Mouse (Mus musculus) CD4-positive, CD25-positive, alpha-beta regulatory T cell, adult 4 months (primary cell): ENCODE data around the gene S1pr4. TPM values are rescaled to one million over a fixed set of nuclear protein-coding genes. Genes with fewer than 3 reads are reported as not detected.

Experiments
- ATAC-seq: one replicate; pipeline ENCODE4 v1.8.0; 2017
- polyA plus RNA-seq, 2 experiments: library from polyadenylated mRNA; unstranded; fragments of 100-300 nt; shearing (Covaris generic); gene quantifications; one replicate each; pipeline ENCODE4 v1.2.1; 2017

The S1pr4 gene
- polyA plus RNA-seq, result 10 to 100 TPM; 53.2 to 76.8 TPM

- no peak for ATAC-seq
Measured at GRCm38 (mm10) chr10:81500032-81500431, at the start of gene S1pr4. TSS of gene S1pr4 (minus strand) at chr10:81500132.

- no peak for ATAC-seq
Measured at GRCm38 (mm10) chr10:81548944-81549343, 49.0 kb upstream of the S1pr4 start.

DNA sequence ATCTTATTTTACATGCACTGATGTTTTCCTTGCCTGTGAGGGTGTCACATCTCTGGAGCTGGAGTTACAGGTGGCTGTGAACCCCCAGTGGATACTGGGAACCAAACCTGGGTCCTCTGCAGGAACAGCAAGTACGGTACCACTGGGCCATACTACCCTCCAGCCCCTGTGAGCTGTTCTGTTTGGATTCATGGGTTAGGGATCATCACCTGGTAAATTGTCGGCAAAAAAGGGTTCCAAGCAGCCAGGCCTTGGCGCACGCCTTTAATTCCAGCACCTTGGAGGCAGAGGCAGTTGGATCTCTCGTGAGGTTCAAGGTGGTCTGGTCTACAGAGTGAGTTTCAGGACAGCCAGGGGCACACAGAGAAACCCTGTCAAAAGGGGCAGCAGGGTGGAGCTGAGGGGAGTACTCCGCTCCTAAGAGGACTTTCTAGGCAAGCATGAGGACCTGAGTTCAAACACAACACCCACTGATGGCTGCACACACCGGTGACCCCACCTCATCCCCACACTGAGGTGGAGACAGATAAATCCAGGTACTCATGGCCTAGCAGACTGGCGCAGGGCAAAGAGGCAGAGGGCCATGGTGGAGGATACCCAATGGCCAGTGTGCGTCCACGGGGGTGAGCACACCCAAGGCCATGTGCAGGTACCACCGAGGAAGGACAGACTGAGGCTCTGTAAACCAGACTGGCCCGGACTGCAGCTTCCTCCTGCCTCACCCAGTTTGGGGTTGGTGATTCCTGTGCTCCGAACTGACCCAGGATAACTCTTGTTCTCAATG lies 47.0 kb upstream of the S1pr4 start:
- no peak for ATAC-seq

DNA sequence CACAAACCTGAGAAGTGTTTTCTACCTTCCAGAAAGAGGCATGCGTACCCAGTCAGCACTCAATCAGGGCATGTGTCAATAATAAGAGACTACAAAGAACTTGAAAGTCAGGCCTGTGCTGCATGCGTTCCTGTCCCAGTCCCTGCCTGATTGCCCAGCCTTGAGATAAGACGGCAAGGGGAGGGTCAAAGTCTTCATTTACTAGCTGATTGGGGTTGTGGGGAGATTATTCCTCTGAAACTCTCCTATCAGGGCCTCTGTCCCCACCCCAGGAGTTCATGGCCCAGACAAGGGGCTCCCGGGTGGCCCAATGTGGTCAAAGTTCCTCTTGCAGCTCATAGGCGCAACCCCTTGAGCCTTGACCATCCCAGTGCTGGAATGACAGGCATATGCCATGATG lies 46.4 kb upstream of the S1pr4 start:
- no peak for ATAC-seq

- ATAC-seq, result peak; percentile 95
Measured at GRCm38 (mm10) chr10:81545161-81545747, 45.3 kb upstream of the S1pr4 start, which contains the start of gene Gna11. TSS of gene Gna11 (minus strand) at chr10:81545190.

DNA sequence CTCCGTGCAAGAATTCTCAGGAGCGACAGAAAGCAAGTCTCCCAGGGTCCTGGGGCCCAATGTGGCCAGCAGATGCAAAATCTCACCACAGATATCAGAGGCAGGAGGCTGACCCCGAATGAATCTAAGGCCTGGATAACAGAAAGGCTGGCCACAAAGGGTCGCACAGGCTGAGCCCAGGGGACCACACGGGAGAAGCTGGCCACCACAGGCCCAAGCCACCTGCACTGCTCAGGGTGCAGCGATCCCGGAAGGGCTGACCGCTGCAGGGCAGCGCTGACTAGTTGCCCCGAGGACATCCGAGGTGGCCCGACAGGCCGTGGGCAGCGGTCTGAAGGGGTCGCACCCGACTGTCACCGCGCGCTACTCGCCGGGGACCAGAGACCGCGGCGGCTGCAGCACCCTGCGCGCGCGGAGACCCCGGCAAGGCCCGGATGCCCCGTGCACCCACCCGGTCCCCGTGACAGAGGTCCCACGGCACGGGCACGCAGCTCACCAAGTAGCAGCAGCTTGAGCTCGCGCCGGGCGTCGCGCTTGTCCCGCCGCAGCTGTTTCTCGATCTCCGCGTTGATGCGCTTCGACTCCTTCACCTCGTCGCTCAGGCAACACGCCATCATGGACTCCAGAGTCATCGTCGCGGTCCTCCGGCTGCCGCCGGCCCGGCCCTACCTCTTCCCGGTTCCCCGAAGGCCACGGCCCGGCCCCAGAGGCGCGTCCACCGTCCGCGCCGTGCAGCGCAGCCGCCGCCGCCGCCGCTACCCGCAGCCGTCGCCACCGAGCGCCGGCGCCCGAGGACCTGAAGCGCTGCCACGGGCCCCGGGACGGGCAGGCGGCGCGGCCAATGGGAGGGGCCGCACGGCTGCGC lies 44.6 kb upstream of the S1pr4 start:
- peak; percentile 19 for ATAC-seq

DNA sequence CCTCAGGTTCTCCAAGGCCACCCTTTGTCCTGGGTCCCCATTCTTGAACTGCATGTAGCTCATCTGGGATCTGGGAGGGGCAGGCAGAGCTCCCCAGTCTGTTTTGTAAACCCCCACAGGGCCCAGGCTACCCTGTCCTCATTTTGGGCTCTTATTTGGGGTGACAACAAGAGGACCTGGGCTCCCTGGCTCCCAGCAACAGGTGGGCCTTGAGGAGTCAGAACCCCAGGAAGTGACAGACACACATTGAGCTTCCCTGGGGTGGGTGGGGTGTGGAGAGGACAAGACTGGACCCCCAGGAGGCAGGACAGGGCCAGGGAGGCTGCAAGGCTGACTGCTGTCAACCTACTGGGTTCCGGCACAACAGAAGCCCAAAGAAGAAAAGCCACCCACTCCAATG lies 43.7 kb upstream of the S1pr4 start:
- ATAC-seq, result no peak

DNA sequence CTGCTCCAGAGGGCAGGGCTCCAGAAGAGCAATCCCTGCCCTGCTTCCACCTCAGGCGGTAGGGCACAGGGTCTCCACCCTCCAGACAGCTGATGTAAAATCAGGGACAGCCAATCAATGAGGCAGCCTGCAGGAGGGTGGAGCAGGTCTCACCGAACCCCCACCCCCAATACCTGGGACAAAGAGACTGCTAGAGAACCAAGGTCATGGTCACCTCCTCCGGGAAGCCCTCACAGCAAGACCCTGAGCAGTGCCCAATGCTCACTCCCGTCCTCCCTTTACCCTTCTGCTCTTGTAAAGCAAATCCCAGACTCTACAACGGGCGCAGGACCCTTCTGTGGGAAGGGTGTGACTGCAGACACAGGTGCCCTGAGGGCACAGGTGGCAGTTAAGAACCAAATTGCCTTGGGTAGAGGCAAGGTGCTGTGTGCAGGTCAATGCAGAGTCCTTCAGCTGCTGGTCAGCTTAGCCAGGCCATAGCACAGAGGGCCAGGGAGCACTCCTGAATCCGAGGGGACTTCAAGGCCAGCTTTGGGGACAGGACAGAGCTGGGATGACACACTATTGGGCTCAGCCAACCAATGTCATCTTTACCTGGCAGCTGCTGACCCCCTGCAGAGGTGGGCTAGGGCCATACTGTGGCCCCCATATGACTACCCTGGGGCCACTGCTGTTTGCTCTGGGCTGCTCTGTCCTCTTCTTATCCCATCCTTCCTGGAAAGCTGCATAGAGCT lies 43.0 kb upstream of the S1pr4 start:
- ATAC-seq, result no peak

- ATAC-seq, result no peak
Measured at GRCm38 (mm10) chr10:81541803-81542202, 41.9 kb upstream of the S1pr4 start.

DNA sequence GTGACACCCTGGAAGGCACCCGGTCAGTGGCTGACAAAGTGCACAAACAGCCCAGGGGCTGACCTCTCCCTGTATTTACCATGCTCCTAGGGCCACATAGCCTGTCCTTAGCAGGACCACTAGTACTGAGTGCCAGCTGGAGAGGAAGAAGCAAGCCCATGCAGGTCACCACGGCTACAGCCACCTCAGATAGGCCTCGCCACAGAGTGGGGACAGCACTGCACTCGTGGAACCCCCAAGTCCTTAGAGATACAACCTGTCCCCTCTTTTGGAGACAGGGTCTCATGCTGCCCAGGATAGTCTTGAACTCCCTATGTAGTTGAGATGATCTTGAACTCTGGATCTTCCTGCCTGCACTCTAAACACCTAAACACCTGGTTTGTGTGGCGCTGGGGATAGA lies 41.4 kb upstream of the S1pr4 start:
- no peak for ATAC-seq

DNA sequence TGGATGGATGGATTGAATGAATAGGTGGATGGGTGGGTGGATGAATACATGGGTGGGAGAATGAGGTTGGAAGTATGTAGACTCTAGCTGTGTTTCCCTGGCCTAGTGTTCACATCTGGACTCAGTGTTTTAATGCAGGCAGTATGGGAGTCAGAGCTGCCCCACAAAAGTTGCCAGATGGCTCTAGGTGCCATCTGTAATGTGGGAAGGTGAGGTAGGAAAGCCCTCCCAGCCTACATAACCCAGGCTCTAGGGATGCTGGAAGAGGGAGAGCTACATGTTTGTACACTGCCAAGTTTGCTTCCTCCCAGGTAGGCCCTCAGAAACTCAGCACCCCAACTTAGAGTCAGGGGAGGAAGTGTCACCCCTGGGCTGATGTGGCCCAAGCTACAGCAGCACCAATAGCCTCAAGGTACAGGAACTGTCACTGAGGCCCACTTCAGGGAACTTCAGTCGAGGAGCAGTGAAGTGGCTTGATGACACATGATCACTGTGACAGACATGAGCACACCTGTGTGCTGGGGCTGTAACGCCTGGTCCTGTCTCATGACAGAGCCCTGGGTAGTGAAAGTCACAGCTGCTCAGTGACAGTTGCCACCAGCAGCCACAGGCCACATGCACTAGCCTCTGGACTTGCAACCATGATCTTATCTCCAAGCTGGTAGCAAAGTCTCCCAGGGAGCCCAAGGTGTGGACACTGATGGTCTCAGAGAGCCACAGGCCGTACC lies 38.6 kb upstream of the S1pr4 start:
- no peak for ATAC-seq

DNA sequence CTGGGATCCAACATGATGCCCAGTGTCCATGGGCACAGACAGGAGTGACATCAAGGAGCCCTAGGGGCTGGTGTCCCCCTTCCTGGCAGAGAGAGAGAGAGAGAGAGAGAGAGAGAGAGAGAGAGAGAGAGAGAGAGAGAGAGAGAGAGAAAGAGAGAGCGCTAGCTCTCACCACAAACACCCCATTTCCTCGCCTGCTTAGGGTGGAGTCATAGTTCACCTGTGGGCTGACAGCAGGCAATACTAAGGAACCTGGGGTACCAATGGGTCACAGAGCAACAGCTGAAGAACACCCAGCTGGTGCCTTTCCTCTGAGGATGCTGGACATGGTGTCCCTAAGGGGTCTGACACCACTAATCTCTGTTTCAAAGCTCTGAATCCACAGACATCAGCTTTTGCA lies 37.5 kb upstream of the S1pr4 start:
- peak; percentile 51 for ATAC-seq

- peak; percentile 39 for ATAC-seq
Measured at GRCm38 (mm10) chr10:81536734-81537133, 36.8 kb upstream of the S1pr4 start.

DNA sequence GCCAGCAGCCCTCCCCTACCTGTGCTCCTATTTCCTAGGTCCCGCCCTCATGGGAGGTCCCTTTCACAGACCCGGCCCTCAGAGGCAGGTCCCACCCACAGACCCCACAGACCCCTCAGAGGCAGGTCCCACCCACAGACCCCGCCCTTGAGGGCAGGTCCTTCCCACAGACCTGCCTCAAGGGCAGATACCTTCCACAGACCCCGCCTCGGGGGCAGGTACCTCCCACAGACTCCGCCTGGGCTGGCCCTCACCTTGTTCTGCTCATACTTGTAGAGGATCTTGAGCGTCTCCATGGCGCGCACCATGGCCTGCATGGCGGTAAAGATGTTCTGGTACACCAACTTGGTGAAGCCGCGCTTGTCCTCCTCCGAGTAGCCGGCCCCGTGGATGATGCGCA lies 34.9 kb upstream of the S1pr4 start:
- ATAC-seq, result no peak

GRCm38 (mm10) chr10:81526779-81527178 lies 26.8 kb upstream of the S1pr4 start:
- ATAC-seq, result peak; percentile 71

DNA sequence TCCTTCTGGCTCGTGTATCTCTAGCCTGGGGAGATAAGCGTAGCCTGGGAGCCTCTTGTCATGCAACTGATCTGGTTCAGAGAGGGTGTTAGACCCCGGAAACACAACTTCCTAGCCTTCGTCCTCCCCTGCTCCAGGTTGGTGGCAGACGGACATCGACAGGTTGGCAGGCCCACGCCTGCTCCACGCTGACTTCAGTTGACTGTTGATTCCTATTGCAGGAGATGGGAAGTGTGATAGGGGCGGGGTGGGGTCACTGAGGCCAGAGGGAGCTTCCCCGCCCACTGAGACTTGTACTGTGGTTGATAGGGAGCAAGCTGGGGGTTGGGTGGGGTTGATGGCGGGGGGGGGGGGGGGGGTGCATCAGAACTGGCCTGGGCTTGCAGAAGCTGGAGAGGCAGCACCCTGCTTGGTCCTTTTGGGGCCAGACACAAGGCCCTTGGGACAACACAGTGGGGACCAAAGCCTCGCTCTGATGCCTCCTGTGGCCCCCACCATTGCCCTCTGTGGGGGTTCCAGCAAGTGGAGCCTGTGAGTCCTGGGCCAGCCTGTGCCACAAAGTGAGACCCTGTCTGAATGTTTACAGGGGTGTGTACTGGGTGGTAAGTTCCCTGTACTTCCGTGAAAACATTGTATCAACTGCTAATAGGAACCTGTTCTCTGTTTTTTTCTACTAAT lies 25.2 kb upstream of the S1pr4 start:
- ATAC-seq, result no peak

DNA sequence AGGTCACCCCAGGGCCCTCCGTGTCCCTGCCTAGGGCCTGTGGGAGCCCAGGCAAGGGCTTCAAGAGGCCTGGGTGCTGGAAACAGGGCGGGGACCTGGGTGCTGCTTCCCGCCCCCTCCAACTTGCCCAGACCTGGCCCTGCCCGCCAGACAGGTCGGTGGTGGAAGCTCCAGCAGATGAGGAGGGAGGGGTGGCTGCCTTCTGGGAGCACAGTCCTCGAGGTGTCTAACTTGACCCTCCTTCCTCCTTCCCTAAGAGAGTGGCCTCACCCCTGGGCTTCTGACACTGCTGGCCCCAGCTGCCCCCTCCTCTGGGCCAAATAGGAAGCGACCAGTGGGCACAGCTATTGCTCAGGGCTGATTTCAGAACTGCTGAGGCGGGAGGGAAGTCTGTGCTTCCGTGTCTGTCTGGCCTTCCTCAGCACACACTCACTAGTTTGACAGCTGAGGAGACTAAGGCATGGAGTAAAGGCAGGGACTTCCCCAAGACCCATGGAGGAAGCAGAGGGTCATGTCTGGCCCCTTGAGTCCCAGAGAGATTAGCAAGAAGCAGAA lies 24.2 kb upstream of the S1pr4 start, which contains the start of gene Gna15:
Gene Gna15 (minus strand): TSS at position 175 of the 555 bp plus-strand sequence.
- peak; percentile 52 for ATAC-seq

- ATAC-seq, result peak; percentile 23
Measured at GRCm38 (mm10) chr10:81523570-81523969, 23.6 kb upstream of the S1pr4 start.

DNA sequence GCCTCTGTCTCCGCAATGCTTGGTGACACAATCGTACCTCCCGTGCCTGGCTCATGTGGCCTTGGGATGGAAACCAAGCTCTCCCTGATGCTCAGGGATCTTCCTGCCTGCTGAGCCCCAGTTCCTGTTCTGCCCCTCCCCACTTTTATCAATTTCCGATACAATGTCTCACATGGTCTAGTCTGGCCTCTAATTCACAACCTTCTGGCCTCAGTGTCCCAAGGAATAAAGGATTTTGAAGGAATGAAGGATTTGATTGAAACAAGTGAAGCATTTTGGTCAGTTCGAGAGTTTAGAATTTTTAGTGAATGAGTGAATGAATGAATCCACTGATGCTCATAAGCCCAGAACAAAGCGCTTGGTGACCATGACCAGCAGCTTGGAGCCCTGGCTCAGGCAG lies 23.2 kb upstream of the S1pr4 start:
- ATAC-seq, result no peak

DNA sequence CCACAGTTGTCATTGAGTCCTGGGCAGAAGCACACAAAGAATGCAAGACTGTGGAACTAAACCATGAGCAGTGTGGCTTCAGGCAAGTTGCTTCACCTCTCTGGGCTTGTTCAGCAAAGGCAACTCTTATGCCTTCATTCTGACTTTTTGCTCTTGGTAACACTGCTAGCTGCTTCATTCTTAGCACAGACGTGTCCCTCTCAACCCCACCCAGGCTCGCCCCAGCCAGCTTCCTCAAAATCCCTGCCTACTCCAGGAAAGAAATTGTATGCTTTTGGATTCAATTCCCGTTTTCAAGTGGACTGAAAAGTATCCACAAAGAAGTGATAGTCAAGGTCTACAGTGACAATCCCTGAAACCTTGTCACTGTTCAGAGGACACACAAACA lies 20.0 kb upstream of the S1pr4 start:
- no peak for ATAC-seq
